Mouse (Mus musculus) hindbrain, embryonic 12.5 days (tissue): ENCODE data around the gene Mettl7b. TPM values are rescaled to one million over a fixed set of nuclear protein-coding genes. Genes with fewer than 3 reads are reported as not detected.

Source experiments
- ATAC-seq: fragments of 200-750 bp; cut with Nextera tagmentation; 2 replicates; pipeline ENCODE4 v1.8.0; 2017; ENCODE audit warnings: moderate TSS enrichment; ENCODE audit not compliant: low FRiP score
- H3K27ac ChIP-seq: fragments of 300-500 bp; sonication (generic); 2 replicates; pipeline ENCODE4 v1.5.1; 2016; ENCODE audit warnings: mild to moderate bottlenecking
- H3K27me3 ChIP-seq: fragments of 300-500 bp; sonication (generic); 2 replicates; pipeline ENCODE4 v1.6.1; 2016; ENCODE audit warnings: mild to moderate bottlenecking
- H3K36me3 ChIP-seq: fragments of 300-500 bp; sonication (generic); 2 replicates; pipeline ENCODE4 v1.6.1; 2016; ENCODE audit warnings: mild to moderate bottlenecking
- H3K4me1 ChIP-seq: fragments of 300-500 bp; sonication (generic); 2 replicates; pipeline ENCODE4 v1.6.1; 2016
- H3K4me2 ChIP-seq: fragments of 300-500 bp; sonication (generic); replicated peaks from 2 replicates; pipeline ENCODE4 v1.6.1; 2016; ENCODE audit warnings: mild to moderate bottlenecking
- H3K4me3 ChIP-seq: fragments of 300-500 bp; sonication (generic); 2 replicates; pipeline ENCODE4 v1.5.1; 2016; ENCODE audit warnings: mild to moderate bottlenecking
- H3K9ac ChIP-seq: fragments of 300-500 bp; sonication (generic); 2 replicates; pipeline ENCODE4 v1.6.1; 2016; ENCODE audit warnings: mild to moderate bottlenecking, moderate library complexity
- H3K9me3 ChIP-seq: fragments of 300-500 bp; sonication (generic); replicated peaks from 2 replicates; pipeline ENCODE4 v1.6.1; 2016; ENCODE audit warnings: mild to moderate bottlenecking
- WGBS: fragments of 180-500 bp; shearing (Covaris S2); methylation state at CpG from one replicate; pipeline ENCODE4 v1.1.7; 2016; 5-methylcytosine and 5-hydroxymethylcytosine counted together
- polyA plus RNA-seq: library from polyadenylated mRNA; unstranded; fragments of >200 nt; fragmentation: Nextera tagmentation; extraction: Ambion mirVana; gene quantifications from 2 replicates; pipeline ENCODE4 v1.2.1, GENCODE M21; 2016

Mettl7b gene
- polyA plus RNA-seq, 1 experiment from 2014 or later: not detected

GRCm38 (mm10) chr10:128976395-128976794 is 15.6 kb upstream of the Mettl7b start:
- Histone ChIP-seq H3K27me3 (no peaks in the 10 kb centered on the region), H3K9ac (no peak overlapping the region), H3K4me1 (no peaks in the 10 kb centered on the region), H3K9me3 (no peaks in the 10 kb centered on the region), H3K4me2 (no peak overlapping the region), H3K36me3 (no peaks in the 10 kb centered on the region), H3K4me3 (no peak overlapping the region), H3K27ac (no peak overlapping the region)
- no peak for ATAC-seq
- WGBS: 51% methylated on average over 3 of the region's 3 CpGs

GRCm38 (mm10) chr10:128972841-128973240 is 12.1 kb upstream of the Mettl7b start:
- 76% methylated on average over 4 of the region's 4 CpGs for WGBS

GRCm38 (mm10) chr10:128970740-128971250 is 10.0 kb upstream of the Mettl7b start:
- H3K4me3 ChIP-seq: no peak overlapping the region
- no peak overlapping the region for H3K4me2 ChIP-seq
- H3K9me3 ChIP-seq: no peaks in the 10 kb centered on the region
- no peaks in the 10 kb centered on the region for H3K4me1 ChIP-seq
- no peak overlapping the region for H3K9ac ChIP-seq
- H3K27me3 ChIP-seq: no peaks in the 10 kb centered on the region
- 56% methylated on average over 1 of the region's 1 CpGs for WGBS
- no peak overlapping the region for H3K27ac ChIP-seq
- no peak for ATAC-seq
- no peaks in the 10 kb centered on the region for H3K36me3 ChIP-seq

More at GRCm38 (mm10) chr10:128972841-128973240, 12.1 kb upstream of the Mettl7b start:
- Histone ChIP-seq H3K36me3 (no peaks in the 10 kb centered on the region), H3K9ac (no peak overlapping the region), H3K4me1 (no peaks in the 10 kb centered on the region), H3K27ac (no peak overlapping the region), H3K27me3 (no peaks in the 10 kb centered on the region), H3K4me3 (no peak overlapping the region), H3K9me3 (no peaks in the 10 kb centered on the region), H3K4me2 (no peak overlapping the region)
- ATAC-seq: no peak

- Histone ChIP-seq H3K9ac (no peak overlapping the region), H3K27me3 (no peaks in the 10 kb centered on the region), H3K9me3 (no peaks in the 10 kb centered on the region), H3K27ac (no peak overlapping the region), H3K4me2 (no peak overlapping the region), H3K4me3 (no peak overlapping the region), H3K4me1 (no peaks in the 10 kb centered on the region), H3K36me3 (no peaks in the 10 kb centered on the region)
- 35% methylated on average over 1 of the region's 1 CpGs for WGBS
- no peak for ATAC-seq
Observed at GRCm38 (mm10) chr10:128968341-128968749, 7.6 kb upstream of the Mettl7b start.

- no peak overlapping the region for H3K4me2 ChIP-seq
- no peak overlapping the region for H3K27ac ChIP-seq
- H3K36me3 ChIP-seq: no peaks in the 10 kb centered on the region
- H3K9me3 ChIP-seq: no peaks in the 10 kb centered on the region
- H3K9ac ChIP-seq: no peak overlapping the region
- no peaks in the 10 kb centered on the region for H3K4me1 ChIP-seq
- no peaks in the 10 kb centered on the region for H3K27me3 ChIP-seq
- no peak overlapping the region for H3K4me3 ChIP-seq
- whole genome bisulfite sequencing: 87% methylated on average over 6 of the region's 6 CpGs
- no peak for ATAC-seq
Observed at GRCm38 (mm10) chr10:128965871-128966270, 5.1 kb upstream of the Mettl7b start.

GRCm38 (mm10) chr10:128964961-128965360 is 4.2 kb upstream of the Mettl7b start:
- H3K4me3 ChIP-seq: no peak overlapping the region
- no peak overlapping the region for H3K9ac ChIP-seq
- no peaks in the 10 kb centered on the region for H3K4me1 ChIP-seq
- H3K9me3 ChIP-seq: no peaks in the 10 kb centered on the region
- ATAC-seq: no peak
- H3K36me3 ChIP-seq: no peaks in the 10 kb centered on the region
- H3K27me3 ChIP-seq: no peaks in the 10 kb centered on the region
- WGBS: 75% methylated on average over 2 of the region's 2 CpGs
- H3K27ac ChIP-seq: no peak overlapping the region
- H3K4me2 ChIP-seq: no peak overlapping the region

- H3K9me3 ChIP-seq: no peaks in the 10 kb centered on the region
- H3K4me3 ChIP-seq: no peak overlapping the region
- WGBS: 78% methylated on average over 4 of the region's 4 CpGs
- no peaks in the 10 kb centered on the region for H3K36me3 ChIP-seq
- no peak overlapping the region for H3K9ac ChIP-seq
- H3K4me2 ChIP-seq: no peak overlapping the region
- H3K27ac ChIP-seq: no peak overlapping the region
- H3K27me3 ChIP-seq: no peaks in the 10 kb centered on the region
- H3K4me1 ChIP-seq: no peaks in the 10 kb centered on the region
- no peak for ATAC-seq
Observed at GRCm38 (mm10) chr10:128960142-128960541, 646 bp downstream of the Mettl7b start.

GRCm38 (mm10) chr10:128958340-128958739 is 2.4 kb downstream of the Mettl7b start:
- no peak overlapping the region for H3K4me3 ChIP-seq
- WGBS: 74% methylated on average over 10 of the region's 10 CpGs
- H3K4me2 ChIP-seq: no peak overlapping the region
- H3K9ac ChIP-seq: no peak overlapping the region
- no peaks in the 10 kb centered on the region for H3K36me3 ChIP-seq
- ATAC-seq: no peak
- no peaks in the 10 kb centered on the region for H3K4me1 ChIP-seq
- no peaks in the 10 kb centered on the region for H3K9me3 ChIP-seq
- no peaks in the 10 kb centered on the region for H3K27me3 ChIP-seq
- H3K27ac ChIP-seq: no peak overlapping the region

GRCm38 (mm10) chr10:128950208-128950887 is 10.4 kb downstream of the Mettl7b start:
- H3K4me1 ChIP-seq: no peaks in the 10 kb centered on the region
- H3K4me3 ChIP-seq: no peak overlapping the region
- no peaks in the 10 kb centered on the region for H3K9me3 ChIP-seq
- 73% methylated on average over 16 of the region's 16 CpGs for WGBS
- H3K36me3 ChIP-seq: no peaks in the 10 kb centered on the region
- H3K27ac ChIP-seq: no peak overlapping the region
- no peak overlapping the region for H3K4me2 ChIP-seq
- H3K27me3 ChIP-seq: no peaks in the 10 kb centered on the region
- H3K9ac ChIP-seq: no peak overlapping the region
- no peak for ATAC-seq

- Histone ChIP-seq H3K9ac (no peak overlapping the region), H3K27ac (no peak overlapping the region), H3K4me1 (no peaks in the 10 kb centered on the region), H3K9me3 (no peaks in the 10 kb centered on the region), H3K27me3 (no peaks in the 10 kb centered on the region), H3K4me2 (no peak overlapping the region), H3K36me3 (no peaks in the 10 kb centered on the region), H3K4me3 (no peak overlapping the region)
- no peak for ATAC-seq
- 84% methylated on average over 4 of the region's 4 CpGs for WGBS
Observed at GRCm38 (mm10) chr10:128947496-128947895, 13.3 kb downstream of the Mettl7b start.

GRCm38 (mm10) chr10:128945675-128946074 is 15.1 kb downstream of the Mettl7b start:
- no peaks in the 10 kb centered on the region for H3K36me3 ChIP-seq
- H3K27me3 ChIP-seq: no peaks in the 10 kb centered on the region
- no peak for ATAC-seq
- H3K9me3 ChIP-seq: no peaks in the 10 kb centered on the region
- WGBS: 20% methylated on average over 3 of the region's 3 CpGs
- no peaks in the 10 kb centered on the region for H3K4me1 ChIP-seq
- no peak overlapping the region for H3K4me3 ChIP-seq
- no peak overlapping the region for H3K27ac ChIP-seq
- no peak overlapping the region for H3K9ac ChIP-seq
- no peak overlapping the region for H3K4me2 ChIP-seq

GRCm38 (mm10) chr10:128940475-128941061 is 20.2 kb downstream of the Mettl7b start:
- Histone ChIP-seq H3K4me1 (no peaks in the 10 kb centered on the region), H3K36me3 (no peaks in the 10 kb centered on the region), H3K4me3 (no peak overlapping the region), H3K4me2 (no peak overlapping the region), H3K27ac (no peak overlapping the region), H3K9me3 (no peaks in the 10 kb centered on the region), H3K9ac (no peak overlapping the region), H3K27me3 (peaks cover 11% of the 10 kb centered on the region)
- no peak for ATAC-seq
- WGBS: 86% methylated on average over 10 of the region's 10 CpGs

- Histone ChIP-seq H3K4me1 (peaks cover 7% of the 10 kb centered on the region), H3K9me3 (no peaks in the 10 kb centered on the region), H3K4me2 (no peak overlapping the region), H3K9ac (no peak overlapping the region), H3K36me3 (no peaks in the 10 kb centered on the region), H3K27me3 (peaks cover 27% of the 10 kb centered on the region), H3K4me3 (no peak overlapping the region), H3K27ac (no peak overlapping the region)
- WGBS: 62% methylated on average over 5 of the region's 5 CpGs
- no peak for ATAC-seq
Observed at GRCm38 (mm10) chr10:128938974-128939373, 21.8 kb downstream of the Mettl7b start.
